Mouse (Mus musculus) lung, embryonic 16.5 days (tissue): ENCODE data around the gene Gm10600. TPM values are rescaled to one million over a fixed set of nuclear protein-coding genes. Genes with fewer than 3 reads are reported as not detected.
"Not testable (repeated sequence)": the region's sequence is repeated elsewhere in the genome, so short reads cannot be mapped to it uniquely, and the experiment has no call there.

Experiments used
- ATAC-seq: fragments of 200-750 bp; cut with Nextera tagmentation; 2 replicates; pipeline ENCODE4 v1.8.0; 2017; ENCODE audit warnings: low read depth, mild to moderate bottlenecking, moderate library complexity
- H3K27ac ChIP-seq: fragments of 300-500 bp; sonication (generic); 2 replicates; pipeline ENCODE4 v1.5.1; 2014; ENCODE audit warnings: mild to moderate bottlenecking, control low read depth, low read length
- H3K27me3 ChIP-seq: fragments of 300-500 bp; sonication (generic); 2 replicates; pipeline ENCODE4 v1.6.1; 2014; ENCODE audit warnings: low read depth, low read length, mixed read lengths; ENCODE audit not compliant: control insufficient read depth, insufficient read depth
- H3K36me3 ChIP-seq: fragments of 300-500 bp; sonication (generic); 2 replicates; pipeline ENCODE4 v1.6.1; 2014; ENCODE audit warnings: low read length; ENCODE audit not compliant: control insufficient read depth, insufficient read depth
- H3K4me1 ChIP-seq: fragments of 300-500 bp; sonication (generic); replicated peaks from 2 replicates; pipeline ENCODE4 v1.6.1; 2014; ENCODE audit warnings: low read length, mixed read lengths; ENCODE audit not compliant: control insufficient read depth, insufficient read depth
- H3K4me2 ChIP-seq: fragments of 300-500 bp; sonication (generic); 2 replicates; pipeline ENCODE4 v1.6.1; 2014; ENCODE audit warnings: low read depth, low read length, control low read depth
- H3K4me3 ChIP-seq: fragments of 300-500 bp; sonication (generic); 2 replicates; pipeline ENCODE4 v1.5.1; 2014; ENCODE audit warnings: mild to moderate bottlenecking, low read length, control low read depth
- H3K9ac ChIP-seq: fragments of 300-500 bp; sonication (generic); 2 replicates; pipeline ENCODE4 v1.6.1; 2014; ENCODE audit warnings: low read length, control low read depth
- H3K9me3 ChIP-seq: fragments of 300-500 bp; sonication (generic); 2 replicates; pipeline ENCODE4 v1.6.1; 2016; ENCODE audit warnings: low read length; ENCODE audit not compliant: control insufficient read depth
- WGBS: fragments of 180-500 bp; shearing (Covaris S2); extraction: QIAGEN DNeasy Blood & Tissue Kit; methylation state at CpG from one replicate; pipeline ENCODE4 v1.1.7; 2014; 5-methylcytosine and 5-hydroxymethylcytosine counted together
- polyA plus RNA-seq: library from polyadenylated mRNA; unstranded; fragments of >200 nt; fragmentation: Nextera tagmentation; extraction: Ambion mirVana; gene quantifications from 2 replicates; pipeline ENCODE4 v1.2.1, GENCODE M21; 2015

The Gm10600 gene
- polyA plus RNA-seq: not detected in 2 replicates

GRCm38 (mm10) chr4:42240339-42240738, at the start of gene Gm10600:
Gene Gm10600, plus strand, starts transcription at chr4:42240639.
- not testable (repeated sequence) for H3K4me3 ChIP-seq, H3K27me3 ChIP-seq, H3K4me1 ChIP-seq, H3K9ac ChIP-seq, H3K36me3 ChIP-seq, H3K4me2 ChIP-seq, H3K27ac ChIP-seq, H3K9me3 ChIP-seq, ATAC-seq
- WGBS: no CpG with 5 or more reads among the region's 4 CpGs

DNA sequence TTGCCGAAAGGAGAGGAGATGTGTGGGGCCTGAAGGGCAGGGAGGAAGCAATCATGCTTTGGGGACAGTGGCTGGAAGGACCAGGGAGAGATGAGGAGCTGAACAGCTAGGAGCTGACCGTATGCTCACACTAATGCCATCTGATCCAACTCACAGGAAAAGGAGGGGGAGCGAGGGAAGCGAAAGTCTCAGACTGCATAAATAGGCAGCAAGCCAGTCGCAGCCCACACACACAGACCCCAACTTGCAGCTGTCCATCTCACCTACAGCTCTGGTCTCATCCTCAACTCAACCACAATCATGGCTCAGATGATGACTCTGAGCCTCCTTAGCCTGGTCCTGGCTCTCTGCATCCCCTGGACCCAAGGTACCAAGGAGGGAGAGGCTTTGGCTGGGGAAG, 15.0 kb downstream of the Gm10600 start, which contains the start of gene Ccl21b:
TSS of gene Ccl21b (plus strand) at position 301 of the 400 bp plus-strand sequence.
- H3K9ac ChIP-seq, H3K27ac ChIP-seq, ATAC-seq, H3K36me3 ChIP-seq, H3K4me1 ChIP-seq, H3K9me3 ChIP-seq, H3K4me2 ChIP-seq, H3K27me3 ChIP-seq, H3K4me3 ChIP-seq: not testable (repeated sequence)
- WGBS: no CpG with 5 or more reads among the region's 5 CpGs

Other genes starting within 250 kb of the Gm10600 start
- not detected in 2 replicates for gene Gm21093, start 205.9 kb upstream of the Gm10600 start, polyA plus RNA-seq
- gene Gm3893, start 149.4 kb upstream of the Gm10600 start, polyA plus RNA-seq: not detected in 2 replicates
- gene Gm13304, start 125.8 kb upstream of the Gm10600 start, polyA plus RNA-seq: 21.7 TPM in 1 of 2 replicates, not detected in the other
- gene Gm13306, start 87.2 kb upstream of the Gm10600 start, polyA plus RNA-seq: 0.65 TPM in 1 of 2 replicates, not detected in the other
- 0.21 and 0.80 TPM in 2 replicates for gene Gm13305, start 72.0 kb upstream of the Gm10600 start, polyA plus RNA-seq
- 1.0 TPM in 1 of 2 replicates, not detected in the other for gene Ccl21b, start 15.1 kb downstream of the Gm10600 start, polyA plus RNA-seq
- not detected in 2 replicates for gene Gm21953, start 53.6 kb downstream of the Gm10600 start, polyA plus RNA-seq
- gene Fam205a3, start 77.7 kb downstream of the Gm10600 start, polyA plus RNA-seq: 0.15 TPM in 1 of 2 replicates, not detected in the other
- gene Gm21586, start 198.7 kb downstream of the Gm10600 start, polyA plus RNA-seq: not detected in 2 replicates
- 0.08 TPM in 1 of 2 replicates, not detected in the other for gene Gm2163, start 226.1 kb downstream of the Gm10600 start, polyA plus RNA-seq